Mouse (Mus musculus): ENCODE measurements around the gene Gm37240.

GRCm38 (mm10) chr3:85518072-85518471 lies 369.2 kb downstream of the Gm37240 start:
- no peak for TF ChIP-seq POLR2A (IDR thresholded peaks at IDR 0.05; ENCODE audit: borderline replicate concordance, insufficient read depth, low read length)
- no peak for TF ChIP-seq CTCF (IDR thresholded peaks at IDR 0.05; ENCODE audit: borderline replicate concordance, insufficient read depth, low read depth, low read length)
